In genomic region chr1:113096086-113096485, GRCm38 (mm10) we compare ENCODE assay signal across 18 mouse cellular contexts.
"Had no signal": no experiment of that assay in that cellular context is flagged by ENCODE, and none has a peak within 500 bp of the region (broad histone marks: within the 10 kb centered on the region; RNA-seq: fewer than 3 reads in every experiment).

No protein-coding gene starts in this region.

- H3K4me2 ChIP-seq: lung, embryonic 14.5 days; midbrain, embryonic 12.5 days; neural tube, embryonic 13.5 days; neural tube, embryonic 15.5 days had no signal

- H3K4me3 ChIP-seq: midbrain, embryonic 10.5 days; midbrain, embryonic 12.5 days; myocyte; neural tube, embryonic 13.5 days; neural tube, embryonic 15.5 days had no signal

- H3K27me3 ChIP-seq: midbrain, embryonic 12.5 days; neural tube, embryonic 13.5 days; neural tube, embryonic 15.5 days had no signal

- H3K36me3 ChIP-seq: midbrain, embryonic 10.5 days; midbrain, embryonic 12.5 days; neural tube, embryonic 13.5 days; neural tube, embryonic 15.5 days had no signal

- ATAC-seq: midbrain, embryonic 16.5 days had no signal

- DNase-seq: lung, embryonic 14.5 days; lung, postnatal 10 days; lung, postnatal 4 days; midbrain, embryonic 14.5 days; retina, postnatal 1 day; right cerebral cortex, adult 18-20 months; right cerebral cortex, postnatal 25 days; right cerebral cortex, postnatal 4 days; spleen, adult 18-20 months; thymus, adult 18-20 months; thymus, postnatal 14 days; thymus, postnatal 36 days had no signal

- H3K9me3 ChIP-seq: midbrain, embryonic 10.5 days; midbrain, embryonic 12.5 days; neural tube, embryonic 13.5 days; neural tube, embryonic 15.5 days had no signal

- H3K27ac ChIP-seq: midbrain, embryonic 10.5 days; midbrain, embryonic 12.5 days; neural tube, embryonic 13.5 days; neural tube, embryonic 15.5 days had no signal

- H3K4me1 ChIP-seq: midbrain, embryonic 10.5 days; midbrain, embryonic 12.5 days; neural tube, embryonic 13.5 days; neural tube, embryonic 15.5 days had no signal

- H3K9ac ChIP-seq: lung, embryonic 14.5 days; midbrain, embryonic 12.5 days; neural tube, embryonic 13.5 days; neural tube, embryonic 15.5 days had no signal
